Mouse (Mus musculus) cerebellum, adult 11-12 months (tissue): ENCODE measurements around the gene Oas1g.
"Not testable (repeated sequence)": the region's sequence is repeated elsewhere in the genome, so short reads cannot be mapped to it uniquely, and the experiment has no call there.

Source experiments
- DNase-seq: peaks from one replicate; pipeline ENCODE4 v3.0.0; 2022

The Oas1g gene

GRCm38 (mm10) chr5:120888294-120888815 lies 942 bp upstream of the Oas1g start:
- DNase-seq, result not testable (repeated sequence)

DNA sequence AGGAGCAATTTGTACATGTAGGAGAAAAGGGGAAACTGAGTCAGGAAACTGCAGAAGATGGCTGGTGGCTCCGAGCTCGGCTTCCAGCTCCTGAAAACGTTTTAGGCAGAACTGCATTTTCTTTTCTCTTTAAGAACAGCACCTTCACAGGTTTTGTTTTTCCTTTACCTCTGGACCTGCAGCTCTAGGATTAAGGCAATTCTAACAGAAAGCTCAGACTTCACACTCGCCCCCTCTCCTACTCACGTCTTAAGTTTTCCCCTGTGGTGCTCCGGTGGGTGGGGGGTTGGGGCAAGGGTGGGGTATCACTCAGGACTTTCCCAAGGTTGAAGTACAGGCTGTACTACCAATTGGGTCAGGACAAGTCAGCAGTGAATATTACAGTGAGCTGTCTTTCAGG lies 418 bp upstream of the Oas1g start:
- DNase-seq, result no peak

DNA sequence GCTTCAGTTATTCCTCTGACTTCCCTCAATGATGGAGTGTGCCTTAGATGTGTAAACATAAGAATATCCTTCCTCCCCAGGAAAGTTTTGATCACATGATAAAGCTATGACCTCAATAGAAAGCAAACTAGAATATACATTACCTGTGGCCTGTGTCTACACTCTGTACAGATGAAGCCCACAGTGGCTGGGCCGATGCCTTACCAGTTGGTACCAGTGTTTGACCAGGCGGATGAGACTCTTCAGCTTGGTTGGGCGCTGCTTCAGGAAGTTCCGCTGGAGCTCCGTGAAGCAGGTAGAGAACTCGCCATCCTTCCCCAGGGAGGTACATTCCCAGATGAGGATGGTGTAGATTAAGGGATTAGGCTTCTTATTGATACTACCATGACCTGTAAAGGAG lies 5.7 kb downstream of the Oas1g start:
- not testable (repeated sequence) for DNase-seq

DNA sequence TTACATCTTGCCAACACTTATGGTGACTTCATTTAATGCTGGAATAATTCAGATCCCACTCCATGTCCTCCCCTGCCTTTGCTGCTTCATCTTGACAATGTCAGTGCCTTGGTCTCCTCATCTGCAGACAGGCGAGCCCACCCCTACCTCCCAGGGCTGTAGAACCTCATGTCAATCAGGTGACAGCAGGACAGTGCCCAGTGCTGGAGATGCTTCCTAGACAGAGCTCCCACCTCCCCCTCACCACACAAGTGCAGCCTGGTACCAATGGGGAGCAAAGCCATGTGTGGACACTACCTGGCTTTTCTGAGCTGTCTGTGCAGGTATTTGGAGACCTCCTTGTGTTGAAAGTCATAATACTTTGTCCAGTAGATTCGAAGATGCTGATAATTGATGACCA lies 8.6 kb downstream of the Oas1g start:
- DNase-seq, result not testable (repeated sequence)

DNA sequence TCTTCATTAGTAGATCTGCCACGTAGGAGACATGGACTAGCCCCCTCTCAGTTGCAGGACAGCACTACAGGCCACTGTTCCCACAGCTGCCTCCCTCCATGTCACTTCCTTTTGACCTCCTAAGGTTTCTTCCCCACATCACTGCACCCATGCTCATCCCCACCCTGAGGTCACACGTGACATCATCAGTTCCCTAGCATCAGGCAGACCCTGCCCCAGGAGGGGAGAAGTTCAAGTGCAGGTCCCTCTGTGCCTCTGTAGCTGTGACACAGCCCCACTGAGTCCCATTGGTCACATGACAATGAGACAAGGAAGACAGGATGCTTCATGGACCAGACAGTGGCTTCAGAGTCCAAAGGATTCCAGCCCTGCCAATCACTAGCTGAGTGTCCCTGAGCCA lies 10.0 kb downstream of the Oas1g start:
- DNase-seq, result not testable (repeated sequence)

GRCm38 (mm10) chr5:120876839-120877238 lies 10.6 kb downstream of the Oas1g start:
- DNase-seq, result peak; percentile 27

DNA sequence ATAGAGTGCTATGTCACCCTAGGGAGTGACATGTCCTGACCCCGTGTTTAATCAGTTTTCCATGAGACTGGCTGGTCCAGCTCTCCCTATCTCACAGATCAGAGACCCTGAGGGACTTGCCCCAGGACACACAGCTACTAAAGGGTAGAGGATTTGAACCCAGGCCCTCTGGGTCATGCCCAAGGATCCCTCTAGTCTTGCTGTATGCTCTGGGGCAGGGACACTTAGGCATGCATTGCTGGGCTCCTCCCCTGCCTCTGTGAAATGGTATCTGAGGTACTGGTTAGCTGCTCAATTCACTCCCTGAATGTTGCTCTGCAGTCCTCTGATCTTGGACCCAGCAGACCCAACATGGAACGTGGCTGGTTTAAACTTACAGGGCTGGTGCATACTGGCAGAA lies 15.9 kb downstream of the Oas1g start:
- no peak for DNase-seq

DNA sequence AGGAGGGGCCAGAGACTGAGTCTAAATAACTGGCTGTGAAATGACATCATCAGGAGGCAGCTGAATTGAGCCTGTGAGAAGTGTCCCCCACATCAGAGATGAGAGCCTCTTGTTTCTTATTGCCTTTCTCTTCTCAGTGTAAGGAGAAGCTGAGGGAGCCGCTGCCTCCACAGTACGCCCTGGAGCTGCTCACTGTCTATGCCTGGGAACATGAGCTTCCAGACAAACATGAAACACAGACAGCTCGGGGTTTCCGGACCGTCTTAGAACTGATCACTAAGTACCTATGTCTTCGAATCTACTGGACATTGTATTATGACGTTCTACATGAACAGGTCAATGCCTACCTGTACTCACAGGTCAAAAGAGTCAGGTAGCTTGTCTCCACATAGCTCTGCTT lies 16.6 kb downstream of the Oas1g start:
- no peak for DNase-seq

GRCm38 (mm10) chr5:120870081-120870480 lies 17.3 kb downstream of the Oas1g start:
- no peak for DNase-seq

GRCm38 (mm10) chr5:120869436-120870015 lies 17.9 kb downstream of the Oas1g start:
- no peak for DNase-seq

GRCm38 (mm10) chr5:120865336-120865860 lies 22.0 kb downstream of the Oas1g start:
- no peak for DNase-seq

DNA sequence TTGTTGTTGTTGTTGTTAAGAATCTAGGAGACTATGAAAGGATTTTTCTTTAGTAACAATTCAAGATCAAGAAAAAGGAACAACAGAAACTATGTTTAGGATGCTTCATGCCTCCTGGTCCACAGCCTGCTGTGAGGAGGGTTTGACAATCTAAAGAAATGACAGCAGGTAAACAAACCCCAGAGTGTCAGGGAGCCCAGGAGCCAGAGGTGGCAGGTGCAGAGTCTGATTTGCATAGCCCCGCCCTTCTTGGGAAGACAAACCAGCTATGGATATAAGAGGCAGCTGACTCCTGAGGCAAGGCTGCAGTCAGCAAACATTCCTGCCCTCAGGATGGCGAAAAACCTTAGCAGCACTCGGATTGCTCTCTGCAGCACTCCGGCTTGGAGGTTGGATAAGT lies 26.3 kb downstream of the Oas1g start, which contains the start of gene Oas1h:
TSS of gene Oas1h (plus strand) at position 301 of the 400 bp plus-strand sequence.
- no peak for DNase-seq

DNA sequence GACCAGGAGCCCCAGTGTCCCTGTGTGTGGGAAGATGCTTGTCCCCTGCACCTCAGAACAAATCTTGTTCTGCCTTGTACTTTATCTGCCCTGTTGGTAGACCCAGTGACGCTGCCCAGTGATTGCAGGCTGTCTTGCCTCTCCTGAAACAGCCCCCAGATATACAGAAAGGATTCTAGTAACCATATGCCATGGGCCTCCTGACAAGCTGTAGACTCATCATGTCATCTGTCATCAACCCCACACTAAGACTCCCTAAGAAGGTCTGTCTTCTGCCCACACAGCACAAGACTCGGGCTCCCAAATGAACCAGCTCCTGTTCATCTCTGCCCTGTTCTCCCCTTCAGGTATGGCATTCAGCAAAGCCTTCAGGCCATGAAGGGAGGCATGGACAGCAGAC lies 28.2 kb downstream of the Oas1g start:
- no peak for DNase-seq

GRCm38 (mm10) chr5:120849601-120850136 lies 37.7 kb downstream of the Oas1g start:
- DNase-seq, result no peak

GRCm38 (mm10) chr5:120847067-120847466 lies 40.3 kb downstream of the Oas1g start, which contains the start of gene Oas1f:
TSS of gene Oas1f (plus strand) at chr5:120847367.
- DNase-seq, result no peak

DNA sequence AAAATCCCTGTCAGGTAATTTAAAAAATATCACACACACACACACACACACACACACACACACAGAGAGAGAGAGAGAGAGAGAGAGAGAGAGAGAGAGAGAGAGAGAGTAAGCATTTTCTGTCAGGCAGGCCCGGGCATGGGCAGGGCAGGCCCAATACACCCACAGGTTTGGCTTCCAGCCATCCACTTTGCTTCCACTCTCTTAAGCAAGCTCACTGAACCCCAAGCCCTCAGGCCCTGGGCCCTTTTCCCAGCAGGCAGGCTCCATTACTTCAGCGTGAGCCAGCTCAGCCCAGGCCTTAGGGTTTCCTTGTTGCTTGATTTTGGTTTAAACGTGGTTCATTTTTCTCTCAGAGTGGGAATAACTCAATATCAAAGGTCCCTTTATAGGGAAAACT lies 42.7 kb downstream of the Oas1g start:
- DNase-seq, result peak; percentile 5

GRCm38 (mm10) chr5:120836731-120837585 lies 50.5 kb downstream of the Oas1g start:
- peak; percentile 22 for DNase-seq

- no peak for DNase-seq
Measured at GRCm38 (mm10) chr5:120833335-120834280, 53.8 kb downstream of the Oas1g start.

DNA sequence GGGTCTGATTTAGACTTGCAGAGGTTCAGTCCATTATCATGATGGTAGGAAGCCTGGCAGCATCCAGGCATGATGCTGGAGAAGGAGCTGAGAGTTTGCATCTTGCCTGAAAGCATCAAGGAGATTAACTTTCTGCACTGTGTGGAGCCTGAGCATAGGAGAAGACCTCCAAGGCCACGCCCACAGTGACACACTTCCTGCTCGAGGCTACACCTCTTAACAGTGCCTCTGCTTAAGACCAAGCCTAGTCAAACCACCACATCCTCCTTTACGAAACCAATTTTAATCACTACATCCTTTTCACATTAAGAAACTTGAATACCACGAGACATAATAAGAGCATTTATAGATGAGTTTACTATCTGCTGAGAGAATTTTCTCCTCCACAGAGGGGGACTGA lies 56.4 kb downstream of the Oas1g start:
- DNase-seq, result no peak
